ENCODE assay signal across 18 mouse cellular contexts in the genomic region with DNA sequence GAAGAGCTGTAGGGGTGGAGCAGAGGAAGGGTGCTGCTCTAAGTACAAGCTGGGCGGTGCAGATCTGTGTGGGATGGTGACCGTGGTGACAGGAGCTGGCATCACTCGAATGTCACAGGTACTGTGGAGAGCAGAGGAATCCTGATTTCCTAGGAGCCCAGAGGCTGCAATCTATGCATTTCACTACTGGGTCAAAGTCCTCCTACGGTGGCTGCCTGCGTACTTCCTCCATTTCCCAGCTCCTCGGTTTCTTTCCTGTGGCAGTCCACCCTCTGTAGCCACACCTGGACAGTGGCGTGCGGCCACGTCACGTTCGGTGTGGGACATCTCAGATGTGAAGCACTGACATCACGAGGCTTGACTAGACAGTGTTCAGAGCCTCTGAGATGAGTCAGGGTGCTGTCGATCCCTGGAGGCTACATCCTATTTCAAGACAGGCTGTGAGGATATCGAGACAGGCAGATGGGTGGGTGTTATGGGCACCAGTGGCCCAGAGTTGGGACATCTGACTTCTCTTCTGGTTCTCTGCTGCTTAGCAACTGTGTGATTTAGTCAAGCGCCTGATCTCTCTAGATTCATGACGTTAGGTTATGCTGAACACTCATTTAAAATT. TPM values are rescaled to one million over a fixed set of nuclear protein-coding genes. Genes with fewer than 3 reads are reported as not detected.
DNase-seq lines count a peak whose midpoint lies in the region; ATAC-seq and TF ChIP-seq lines count a peak whose summit lies in the region.
"Had no signal": no experiment of that assay in that cellular context is flagged by ENCODE, and none has a peak within 500 bp of the region (broad histone marks: within the 10 kb centered on the region; RNA-seq: fewer than 3 reads in every experiment).

No protein-coding gene starts in this region.

- H3K36me3 ChIP-seq in forebrain, postnatal 0 days (ENCODE audit: insufficient read depth) = no peaks in the 10 kb centered on the region
- H3K36me3 ChIP-seq in forebrain, embryonic 12.5 days (replicated peaks) = no peaks in the 10 kb centered on the region
- H3K36me3 ChIP-seq in intestine, embryonic 16.5 days (ENCODE audit: control insufficient read depth, insufficient read depth, low read length) = no peaks in the 10 kb centered on the region
- H3K36me3 ChIP-seq in small intestine, adult 2 months (ENCODE audit: control insufficient read depth, insufficient read depth, low read length) = no peaks in the 10 kb centered on the region
- H3K36me3 ChIP-seq in midbrain, embryonic 16.5 days (ENCODE audit: control insufficient read depth, insufficient read depth, low read length) = no peaks in the 10 kb centered on the region
- H3K36me3 ChIP-seq: embryonic facial prominence, embryonic 15.5 days; heart, embryonic 15.5 days; hindbrain, embryonic 12.5 days had no signal

- intact Hi-C loops in left cerebral cortex, postnatal 14 days (cut with DNase I) = no loop called here
- intact Hi-C loops in left cerebral cortex, postnatal 36 days (cut with DNase I) = no loop called here

- peak; percentile 28 for DNase-seq in forebrain, postnatal 0 days
- DNase-seq in left cerebral cortex, postnatal 14 days (ENCODE audit: low spot score in 2 of 2) = peak; percentile 23 to 61
- no peak for DNase-seq in left cerebral cortex, postnatal 36 days (ENCODE audit: low spot score in 2 of 2)
- DNase-seq in thymus, postnatal 0 days (ENCODE audit: low spot score) = no peak
- DNase-seq: cerebellum, adult 8-10 months; gastrocnemius, postnatal 36 days; kidney, adult 8-10 months; lung, postnatal 14 days; thymus, adult 2 months had no signal

- H3K4me2 ChIP-seq in forebrain, postnatal 0 days (ENCODE audit: low read depth) = no peak overlapping the region
- H3K4me2 ChIP-seq in forebrain, embryonic 12.5 days = no peak overlapping the region
- H3K4me2 ChIP-seq in intestine, embryonic 16.5 days (ENCODE audit: low read depth, low read length) = no peak overlapping the region
- H3K4me2 ChIP-seq in midbrain, embryonic 16.5 days (ENCODE audit: low read length) = no peak overlapping the region
- H3K4me2 ChIP-seq: embryonic facial prominence, embryonic 15.5 days; forebrain, embryonic 13.5 days; heart, embryonic 15.5 days; hindbrain, embryonic 12.5 days had no signal

- H3K27me3 ChIP-seq in forebrain, postnatal 0 days (ENCODE audit: insufficient read depth, low read length) = no peaks in the 10 kb centered on the region
- peaks cover 4% of the 10 kb centered on the region; the same call in 1 of the 2 replicates for H3K27me3 ChIP-seq in forebrain, embryonic 12.5 days
- no peaks in the 10 kb centered on the region for H3K27me3 ChIP-seq in intestine, embryonic 16.5 days (replicated peaks; ENCODE audit: control insufficient read depth, insufficient read depth, low read length)
- H3K27me3 ChIP-seq in small intestine, adult 2 months (ENCODE audit: control insufficient read depth, insufficient read depth, low read length) = no peaks in the 10 kb centered on the region
- H3K27me3 ChIP-seq in midbrain, embryonic 16.5 days (ENCODE audit: control insufficient read depth, insufficient read depth, low read depth, low read length) = no peaks in the 10 kb centered on the region
- H3K27me3 ChIP-seq: embryonic facial prominence, embryonic 15.5 days; forebrain, embryonic 13.5 days; hindbrain, embryonic 12.5 days had no signal

- no peak for TF ChIP-seq CTCF in forebrain, postnatal 0 days (IDR thresholded peaks at IDR 0.05; ENCODE audit: low read depth)
- no peak for TF ChIP-seq CTCF in small intestine, adult 2 months (IDR thresholded peaks at IDR 0.05; ENCODE audit: extremely low read depth, insufficient read length, insufficient replicate concordance, low read depth, low read length)

- H3K9me3 ChIP-seq in forebrain, postnatal 0 days (ENCODE audit: low read length) = no peaks in the 10 kb centered on the region
- no peaks in the 10 kb centered on the region for H3K9me3 ChIP-seq in forebrain, embryonic 12.5 days
- H3K9me3 ChIP-seq in intestine, embryonic 16.5 days (ENCODE audit: control insufficient read depth, low read length) = no peaks in the 10 kb centered on the region
- H3K9me3 ChIP-seq in midbrain, embryonic 16.5 days (replicated peaks; ENCODE audit: control insufficient read depth, low read length, poor library complexity, severe bottlenecking) = no peaks in the 10 kb centered on the region
- H3K9me3 ChIP-seq: embryonic facial prominence, embryonic 15.5 days; forebrain, embryonic 13.5 days; heart, embryonic 15.5 days; hindbrain, embryonic 12.5 days had no signal

- 81% methylated on average over 16 of the region's 16 CpGs for WGBS in forebrain, postnatal 0 days
- WGBS in forebrain, embryonic 12.5 days = 88% methylated on average over 16 of the region's 16 CpGs
- 76% methylated on average over 16 of the region's 16 CpGs for WGBS in intestine, embryonic 16.5 days
- WGBS in small intestine, adult 2 months = 38% methylated on average over 16 of the region's 16 CpGs
- 83% methylated on average over 16 of the region's 16 CpGs for whole genome bisulfite sequencing in midbrain, embryonic 16.5 days

- H3K9ac ChIP-seq in forebrain, postnatal 0 days = no peak overlapping the region
- no peak overlapping the region for H3K9ac ChIP-seq in forebrain, embryonic 12.5 days
- H3K9ac ChIP-seq in intestine, embryonic 16.5 days (ENCODE audit: low read depth, low read length) = no peak overlapping the region
- H3K9ac ChIP-seq in midbrain, embryonic 16.5 days (ENCODE audit: low read depth, low read length) = no peak overlapping the region
- H3K9ac ChIP-seq: embryonic facial prominence, embryonic 15.5 days; forebrain, embryonic 13.5 days; heart, embryonic 15.5 days; hindbrain, embryonic 12.5 days had no signal

- 0 out of 2 replicates have a peak, but pooled peaks cover 4% of the 10 kb centered on the region for H3K4me1 ChIP-seq in forebrain, postnatal 0 days (ENCODE audit: insufficient read depth)
- H3K4me1 ChIP-seq in forebrain, embryonic 12.5 days = peaks cover 4% of the 10 kb centered on the region; the same call in 1 of the 2 replicates
- peaks cover 46% of the 10 kb centered on the region for H3K4me1 ChIP-seq in intestine, embryonic 16.5 days (ENCODE audit: control insufficient read depth, insufficient read depth, low read length)
- peaks cover 31% of the 10 kb centered on the region for H3K4me1 ChIP-seq in small intestine, adult 2 months (ENCODE audit: control insufficient read depth, insufficient read depth, insufficient read length, low read length)
- no peaks in the 10 kb centered on the region for H3K4me1 ChIP-seq in midbrain, embryonic 16.5 days (ENCODE audit: control insufficient read depth, insufficient read depth, low read length)

- ATAC-seq in forebrain, postnatal 0 days = peak; percentile 86
- no peak for ATAC-seq in forebrain, embryonic 12.5 days (ENCODE audit: low FRiP score)
- peak; percentile 36 for ATAC-seq in intestine, embryonic 16.5 days
- ATAC-seq in midbrain, embryonic 16.5 days = no peak
- ATAC-seq: forebrain, embryonic 13.5 days had no signal

- no peak overlapping the region for H3K4me3 ChIP-seq in forebrain, postnatal 0 days (ENCODE audit: low read depth, low read length)
- no peak overlapping the region for H3K4me3 ChIP-seq in forebrain, embryonic 12.5 days (replicated peaks)
- H3K4me3 ChIP-seq in intestine, embryonic 16.5 days (ENCODE audit: low read length) = no peak overlapping the region
- H3K4me3 ChIP-seq in small intestine, adult 2 months (ENCODE audit: low read depth, low read length) = 0 out of 2 replicates have a peak overlapping the region, but pooled peaks have one; percentile 20
- H3K4me3 ChIP-seq in midbrain, embryonic 16.5 days (ENCODE audit: low read depth, low read length) = no peak overlapping the region
- H3K4me3 ChIP-seq: embryonic facial prominence, embryonic 15.5 days; forebrain, embryonic 13.5 days; heart, embryonic 15.5 days; hindbrain, embryonic 12.5 days; layer of hippocampus, adult 2 months had no signal

- TF ChIP-seq POLR2A in small intestine, adult 2 months (IDR thresholded peaks at IDR 0.05; ENCODE audit: low read depth, low read length) = no peak

- H3K27ac ChIP-seq in forebrain, postnatal 0 days (ENCODE audit: low read depth, low read length) = no peak overlapping the region
- no peak overlapping the region for H3K27ac ChIP-seq in forebrain, embryonic 12.5 days
- H3K27ac ChIP-seq in intestine, embryonic 16.5 days (ENCODE audit: low read length) = peak overlapping the region; percentile 24; the same call in 1 of the 2 replicates
- H3K27ac ChIP-seq in small intestine, adult 2 months (ENCODE audit: insufficient read depth, low read depth, low read length) = no peak overlapping the region
- H3K27ac ChIP-seq in midbrain, embryonic 16.5 days (ENCODE audit: low read length) = no peak overlapping the region
- H3K27ac ChIP-seq: forebrain, embryonic 13.5 days; heart, embryonic 15.5 days; hindbrain, embryonic 12.5 days; layer of hippocampus, adult 2 months had no signal

RNA-seq across cellular contexts. Expression of gene Krt80, which starts 3.4 kb away (rescaled TPM):
- total RNA-seq in forebrain, postnatal 0 days (2014; rRNA removed) = 0.29 TPM in 1 of 2 replicates, not detected in the other
- polyA plus RNA-seq in forebrain, postnatal 0 days (2015; fragmentation: Nextera tagmentation; extraction: Ambion mirVana) = 0.16 and 0.23 TPM in 2 replicates
- polyA plus RNA-seq in forebrain, embryonic 12.5 days (2016; fragmentation: Nextera tagmentation; extraction: Ambion mirVana) = not detected in 2 replicates
- 1 to 10 TPM; 1.6 to 1.9 TPM for total RNA-seq in left cerebral cortex, postnatal 14 days (2021)
- 1 to 10 TPM; 3.4 to 6.1 TPM for total RNA-seq in left cerebral cortex, postnatal 36 days (2021)
- polyA plus RNA-seq in intestine, embryonic 16.5 days (2015; fragmentation: Nextera tagmentation; extraction: Ambion mirVana) = 1.1 and 1.2 TPM in 2 replicates
- polyA plus RNA-seq in small intestine, adult 2 months (2012; rRNA removed) = 0.61 and 2.5 TPM in 2 replicates
- 0.10 TPM in 2 replicates for polyA plus RNA-seq in midbrain, embryonic 16.5 days (2015; fragmentation: Nextera tagmentation; extraction: Ambion mirVana)
- polyA plus RNA-seq in thymus, postnatal 0 days (2015; fragmentation: Nextera tagmentation; extraction: Ambion mirVana) = 0.65 and 0.72 TPM in 2 replicates

RNA-seq across cellular contexts. Expression of gene Krt7, which starts 37.5 kb away (rescaled TPM):
- 0.29 and 0.31 TPM in 2 replicates for total RNA-seq in forebrain, postnatal 0 days (2014; rRNA removed)
- 0.24 and 0.47 TPM in 2 replicates for polyA plus RNA-seq in forebrain, postnatal 0 days (2015; fragmentation: Nextera tagmentation; extraction: Ambion mirVana)
- polyA plus RNA-seq in forebrain, embryonic 12.5 days (2016; fragmentation: Nextera tagmentation; extraction: Ambion mirVana) = 3.9 and 6.4 TPM in 2 replicates
- under 1 TPM; 0.22 to 0.30 TPM for total RNA-seq in left cerebral cortex, postnatal 14 days (2021)
- under 1 TPM in 1 of 2 experiments, not detected in 1; 0.07 TPM for total RNA-seq in left cerebral cortex, postnatal 36 days (2021)
- 156 and 160 TPM in 2 replicates for polyA plus RNA-seq in intestine, embryonic 16.5 days (2015; fragmentation: Nextera tagmentation; extraction: Ambion mirVana)
- 35.1 and 43.1 TPM in 2 replicates for polyA plus RNA-seq in small intestine, adult 2 months (2012; rRNA removed)
- polyA plus RNA-seq in midbrain, embryonic 16.5 days (2015; fragmentation: Nextera tagmentation; extraction: Ambion mirVana) = 0.34 and 1.1 TPM in 2 replicates
- polyA plus RNA-seq in thymus, postnatal 0 days (2015; fragmentation: Nextera tagmentation; extraction: Ambion mirVana) = 84.1 and 92.4 TPM in 2 replicates
- total RNA-seq: layer of hippocampus, adult 2 months had no signal

Comparison
In these comparisons a context has a peak if more than half of its experiments do, and no peak if none do; other contexts are left out.
1. ATAC-seq: peak in forebrain, postnatal 0 days (single experiment) and intestine, embryonic 16.5 days (single experiment); none in forebrain, embryonic 12.5 days (single experiment) and midbrain, embryonic 16.5 days (single experiment).
2. DNase-seq: peak in forebrain, postnatal 0 days (single experiment) and left cerebral cortex, postnatal 14 days (2 of 2); none in left cerebral cortex, postnatal 36 days (0 of 2) and thymus, postnatal 0 days (single experiment).